Mouse (Mus musculus) limb, embryonic 10.5 days (tissue): ENCODE results near the gene Pfkfb4. TPM values are rescaled to one million over a fixed set of nuclear protein-coding genes. Genes with fewer than 3 reads are reported as not detected.

ENCODE experiments used
- DNase-seq: peaks from one replicate; pipeline ENCODE4 v3.0.0-alpha.2; 2017; ENCODE audit warnings: low spot score
- H3K27ac ChIP-seq: fragments of 300-500 bp; sonication (generic); 2 replicates; pipeline ENCODE4 v1.5.1; 2016; ENCODE audit warnings: mild to moderate bottlenecking
- H3K27me3 ChIP-seq: fragments of 300-500 bp; sonication (generic); 2 replicates; pipeline ENCODE4 v1.6.1; 2016; ENCODE audit warnings: low read depth, mild to moderate bottlenecking; ENCODE audit not compliant: poor library complexity, severe bottlenecking
- H3K36me3 ChIP-seq: fragments of 300-500 bp; sonication (generic); 2 replicates; pipeline ENCODE4 v1.6.1; 2016; ENCODE audit warnings: mild to moderate bottlenecking, moderate library complexity
- H3K4me1 ChIP-seq: fragments of 300-500 bp; sonication (generic); 2 replicates; pipeline ENCODE4 v1.6.1; 2016
- H3K4me3 ChIP-seq: fragments of 300-500 bp; sonication (generic); 2 replicates; pipeline ENCODE4 v1.5.1; 2016; ENCODE audit warnings: mild to moderate bottlenecking, moderate library complexity
- H3K9me3 ChIP-seq: fragments of 300-500 bp; sonication (generic); replicated peaks from 2 replicates; pipeline ENCODE4 v1.6.1; 2016; ENCODE audit warnings: mild to moderate bottlenecking
- WGBS: fragments of 180-500 bp; shearing (Covaris S2); methylation state at CpG from one replicate; pipeline ENCODE4 v1.1.7; 2016; 5-methylcytosine and 5-hydroxymethylcytosine counted together
- polyA plus RNA-seq: library from polyadenylated mRNA; unstranded; fragments of >200 nt; fragmentation: Nextera tagmentation; extraction: Ambion mirVana; gene quantifications from 2 replicates; pipeline ENCODE4 v1.2.1, GENCODE M21; 2016

Pfkfb4 gene
- polyA plus RNA-seq, 1 experiment from 2014 or later = 14.6 TPM

DNA sequence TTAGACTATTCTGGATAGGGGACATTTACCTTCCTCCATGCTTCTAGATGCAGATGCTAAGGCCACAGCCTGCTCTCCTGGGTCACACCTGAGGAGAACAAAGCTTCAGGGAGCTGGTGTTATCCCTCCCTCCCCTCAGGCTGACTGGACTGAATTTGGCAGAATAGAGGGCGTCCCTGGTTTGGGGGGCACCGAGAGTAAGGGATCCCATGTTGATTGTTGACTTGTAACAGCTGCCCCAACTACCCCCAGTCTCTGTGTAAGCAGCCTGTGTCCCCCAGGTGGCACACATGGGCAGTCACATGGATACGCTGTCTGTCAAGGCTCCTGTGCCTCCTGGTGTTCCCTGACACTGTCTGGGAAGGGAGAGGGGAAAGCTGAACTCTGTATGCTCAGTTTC lies 36.8 kb downstream of the Pfkfb4 start:
- H3K9me3 ChIP-seq = no peaks in the 10 kb centered on the region
- no peak overlapping the region for H3K27ac ChIP-seq
- no peaks in the 10 kb centered on the region for H3K27me3 ChIP-seq
- H3K4me3 ChIP-seq = no peak overlapping the region
- WGBS = 82% methylated on average over 3 of the region's 3 CpGs
- no peak for DNase-seq
- H3K4me1 ChIP-seq = no peaks in the 10 kb centered on the region
- 0 out of 2 replicates have a peak, but pooled peaks cover 2% of the 10 kb centered on the region for H3K36me3 ChIP-seq

DNA sequence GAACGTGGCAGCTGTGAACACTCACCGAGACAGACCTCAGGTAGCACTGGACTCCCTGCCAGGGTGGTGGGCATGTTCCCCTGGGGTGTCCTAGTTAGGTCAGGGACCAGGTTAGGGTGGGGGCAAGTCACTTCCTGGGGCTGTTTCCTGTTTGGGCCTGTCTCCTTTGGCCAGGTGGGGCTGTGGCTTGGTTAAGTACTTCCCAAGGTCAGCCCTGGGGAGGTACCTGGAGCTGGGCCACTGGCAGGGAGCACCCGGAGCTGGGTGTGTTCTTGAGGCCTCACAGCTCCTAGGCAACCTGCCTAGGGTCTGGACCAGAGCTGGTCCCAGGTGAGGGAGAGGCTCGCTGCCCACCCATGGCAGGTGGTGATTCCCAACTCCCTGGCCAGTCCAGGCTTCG lies 37.3 kb downstream of the Pfkfb4 start:
- Histone ChIP-seq H3K27ac (no peak overlapping the region), H3K4me3 (no peak overlapping the region), H3K27me3 (no peaks in the 10 kb centered on the region), H3K9me3 (no peaks in the 10 kb centered on the region), H3K4me1 (no peaks in the 10 kb centered on the region), H3K36me3 (0 out of 2 replicates have a peak, but pooled peaks cover 2% of the 10 kb centered on the region)
- DNase-seq = no peak
- 81% methylated on average over 5 of the region's 5 CpGs for WGBS

DNA sequence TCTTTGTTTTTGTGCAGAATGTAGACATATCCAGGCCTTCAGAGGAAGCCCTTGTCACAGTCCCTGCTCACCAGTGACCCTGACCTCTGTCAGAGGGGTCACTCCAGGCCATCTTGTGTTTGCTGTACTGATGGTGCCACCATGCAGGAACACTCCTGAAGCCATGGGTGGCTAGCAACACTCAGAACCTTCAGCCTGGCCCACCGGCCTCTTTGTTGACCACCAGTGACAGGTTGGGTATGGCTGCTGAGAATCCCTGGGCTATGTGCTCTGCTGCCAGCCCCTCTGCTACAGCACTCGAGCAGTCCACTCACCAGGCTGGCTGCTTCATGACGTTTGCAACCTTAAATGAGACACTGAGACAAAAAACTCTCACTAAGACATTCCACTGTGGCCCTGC lies 38.7 kb downstream of the Pfkfb4 start:
- Histone ChIP-seq H3K27ac (peak overlapping the region; percentile 8; the same call in 1 of the 2 replicates), H3K9me3 (no peaks in the 10 kb centered on the region)
- whole genome bisulfite sequencing = 85% methylated on average over 3 of the region's 3 CpGs

DNA sequence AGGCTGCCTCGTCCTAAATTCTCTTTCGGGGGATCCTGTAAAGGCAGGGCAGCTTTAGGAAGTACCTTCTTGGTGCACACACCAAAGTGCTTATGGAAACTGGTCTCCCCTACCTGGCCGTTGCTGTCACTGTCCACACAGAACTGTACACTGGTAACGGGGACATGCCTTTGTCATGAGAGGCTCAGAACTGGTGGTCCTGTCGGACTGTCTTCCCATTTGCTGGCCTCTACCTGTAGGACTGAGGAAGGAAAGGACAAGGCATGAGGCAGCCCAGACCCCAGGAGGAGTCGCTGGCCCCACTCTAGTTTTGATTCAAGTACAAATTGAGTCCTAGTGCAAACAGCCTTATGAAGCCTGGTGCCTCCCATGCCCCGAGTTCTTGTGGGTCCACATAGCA lies 39.4 kb downstream of the Pfkfb4 start:
- Histone ChIP-seq H3K4me1 (no peaks in the 10 kb centered on the region), H3K9me3 (no peaks in the 10 kb centered on the region), H3K36me3 (0 out of 2 replicates have a peak, but pooled peaks cover 2% of the 10 kb centered on the region), H3K27ac (no peak overlapping the region), H3K4me3 (no peak overlapping the region), H3K27me3 (no peaks in the 10 kb centered on the region)
- DNase-seq = no peak
- WGBS = 95% methylated on average over 7 of the region's 7 CpGs

More for the DNA sequence above, 38.7 kb downstream of the Pfkfb4 start:
- H3K36me3 ChIP-seq = 0 out of 2 replicates have a peak, but pooled peaks cover 2% of the 10 kb centered on the region
- H3K27me3 ChIP-seq = no peaks in the 10 kb centered on the region
- no peaks in the 10 kb centered on the region for H3K4me1 ChIP-seq
- no peak for DNase-seq
- H3K4me3 ChIP-seq = no peak overlapping the region

DNA sequence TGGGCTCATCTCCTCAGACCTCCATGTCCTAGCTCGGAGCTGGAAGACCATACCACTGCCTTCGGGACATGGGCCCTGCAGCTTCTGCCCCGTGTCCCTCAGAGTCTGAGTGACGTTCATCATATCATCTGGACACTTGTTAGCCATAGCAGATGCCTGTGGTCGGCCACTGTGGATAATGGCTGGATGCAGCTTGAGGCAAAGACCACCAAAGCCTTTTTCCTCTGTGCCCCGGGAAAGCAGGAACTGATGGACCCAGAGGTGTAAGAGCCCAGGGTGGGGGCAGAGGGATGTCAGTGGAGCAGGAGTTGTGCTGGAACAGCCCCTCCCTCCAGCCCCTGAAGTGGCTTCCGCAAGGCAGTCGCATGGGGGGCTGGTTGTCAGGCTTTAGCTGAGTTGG lies 40.1 kb downstream of the Pfkfb4 start:
- no peaks in the 10 kb centered on the region for H3K4me1 ChIP-seq
- H3K9me3 ChIP-seq = no peaks in the 10 kb centered on the region
- no peak overlapping the region for H3K27ac ChIP-seq
- DNase-seq = no peak
- WGBS = 83% methylated on average over 8 of the region's 8 CpGs
- H3K36me3 ChIP-seq = 0 out of 2 replicates have a peak, but pooled peaks cover 2% of the 10 kb centered on the region
- no peaks in the 10 kb centered on the region for H3K27me3 ChIP-seq
- no peak overlapping the region for H3K4me3 ChIP-seq

DNA sequence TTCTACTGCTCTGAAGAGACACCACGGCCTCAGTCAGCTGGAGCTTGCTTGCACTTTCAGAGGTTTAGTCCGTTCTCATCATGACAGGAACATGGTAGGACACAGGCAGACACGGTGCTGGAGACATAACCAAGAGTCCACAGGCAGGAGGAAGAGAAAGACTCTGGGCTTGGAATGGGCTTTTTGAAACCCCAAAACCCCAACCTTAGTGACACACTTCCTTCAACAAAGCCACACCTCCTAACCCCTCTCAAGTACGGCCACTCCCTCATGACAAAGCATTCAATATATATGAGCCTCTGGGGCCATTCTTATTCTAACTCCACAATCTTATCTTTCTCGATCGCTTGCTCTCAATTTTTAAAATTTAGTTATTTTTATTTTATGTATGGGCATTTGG lies 40.9 kb downstream of the Pfkfb4 start:
- Histone ChIP-seq H3K36me3 (0 out of 2 replicates have a peak, but pooled peaks cover 2% of the 10 kb centered on the region), H3K4me1 (no peaks in the 10 kb centered on the region), H3K27me3 (no peaks in the 10 kb centered on the region), H3K27ac (no peak overlapping the region), H3K9me3 (no peaks in the 10 kb centered on the region), H3K4me3 (no peak overlapping the region)
- 86% methylated on average over 6 of the region's 6 CpGs for WGBS
- no peak for DNase-seq

DNA sequence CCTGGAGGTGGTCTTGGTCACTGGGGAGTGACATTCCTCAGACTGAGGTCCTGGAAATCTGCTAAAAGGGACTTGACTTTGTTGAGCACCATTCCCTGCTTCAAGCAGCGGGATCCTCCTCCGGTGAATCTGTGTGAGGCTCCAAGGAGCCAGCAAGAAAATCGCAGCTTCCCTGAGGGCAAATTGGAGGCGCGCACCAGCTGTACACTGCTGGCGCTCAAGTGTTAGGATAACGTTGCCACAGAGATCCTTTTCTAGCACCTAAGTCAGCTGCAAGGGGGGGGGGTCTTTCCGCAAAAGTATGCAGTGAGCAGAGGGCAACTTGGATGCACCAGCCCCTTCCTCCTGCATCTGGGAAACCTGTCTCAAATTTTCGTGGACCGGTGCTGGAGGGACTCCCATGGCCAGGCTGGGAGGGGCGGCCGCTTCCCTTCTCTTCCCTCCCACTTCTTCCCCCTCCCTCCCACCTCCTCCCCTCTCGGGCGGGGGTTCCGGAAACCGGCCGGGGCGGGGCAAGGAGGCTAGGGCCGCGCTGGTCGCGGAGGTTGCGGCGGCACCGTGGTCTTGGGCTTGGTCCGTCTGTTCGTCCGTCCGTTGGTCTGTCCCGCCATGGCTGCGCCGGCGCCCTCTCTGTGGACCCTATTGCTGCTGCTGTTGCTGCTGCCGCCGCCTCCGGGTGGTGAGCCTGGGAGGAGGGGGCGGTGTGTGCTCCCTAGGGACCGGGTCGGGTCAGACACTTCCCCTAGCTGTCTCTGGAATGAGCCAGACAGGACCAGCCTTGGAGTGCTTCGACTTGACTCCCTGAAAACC lies 46.7 kb downstream of the Pfkfb4 start, which contains the start of gene Shisa5:
Shisa5 (plus strand) TSS at position 480 of the 810 bp plus-strand sequence.
- no peaks in the 10 kb centered on the region for H3K36me3 ChIP-seq
- peak; percentile 87 for DNase-seq
- under 1% methylated on average over 40 of the region's 40 CpGs for WGBS
- H3K4me1 ChIP-seq = peaks cover 37% of the 10 kb centered on the region
- H3K27ac ChIP-seq = peak within 1 kb of the TSS; percentile 92
- H3K27me3 ChIP-seq = no peaks in the 10 kb centered on the region
- no peaks in the 10 kb centered on the region for H3K9me3 ChIP-seq
- H3K4me3 ChIP-seq = peak within 1 kb of the TSS; percentile 83

DNA sequence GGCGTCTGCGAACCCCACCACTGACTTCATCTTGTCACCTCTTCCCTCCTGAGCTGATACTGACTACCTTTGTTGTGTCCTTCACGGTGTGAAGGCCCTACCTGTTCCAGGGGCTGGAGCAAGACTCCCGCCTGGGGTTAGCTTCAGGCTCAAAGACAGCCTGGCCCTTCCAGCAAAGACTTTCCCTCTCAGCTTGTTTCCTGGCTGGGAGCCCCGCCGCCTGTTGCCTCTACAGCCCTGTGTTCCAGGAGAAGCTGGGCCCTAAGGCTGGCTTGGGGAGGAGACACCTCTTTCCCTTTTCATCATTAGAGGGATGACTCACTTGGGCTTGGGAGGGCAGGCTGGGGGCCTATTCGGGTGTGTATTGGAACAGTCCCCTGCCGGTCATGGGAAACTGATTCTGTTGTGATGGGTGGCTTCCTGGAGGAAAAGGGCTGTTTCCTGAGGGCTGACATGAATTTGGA lies 47.4 kb downstream of the Pfkfb4 start:
- peaks cover 37% of the 10 kb centered on the region for H3K4me1 ChIP-seq
- H3K27me3 ChIP-seq = no peaks in the 10 kb centered on the region
- H3K4me3 ChIP-seq = peak overlapping the region; percentile 83
- 16% methylated on average over 8 of the region's 8 CpGs for WGBS
- no peak for DNase-seq
- no peaks in the 10 kb centered on the region for H3K36me3 ChIP-seq
- H3K27ac ChIP-seq = peak overlapping the region; percentile 92
- H3K9me3 ChIP-seq = no peaks in the 10 kb centered on the region

DNA sequence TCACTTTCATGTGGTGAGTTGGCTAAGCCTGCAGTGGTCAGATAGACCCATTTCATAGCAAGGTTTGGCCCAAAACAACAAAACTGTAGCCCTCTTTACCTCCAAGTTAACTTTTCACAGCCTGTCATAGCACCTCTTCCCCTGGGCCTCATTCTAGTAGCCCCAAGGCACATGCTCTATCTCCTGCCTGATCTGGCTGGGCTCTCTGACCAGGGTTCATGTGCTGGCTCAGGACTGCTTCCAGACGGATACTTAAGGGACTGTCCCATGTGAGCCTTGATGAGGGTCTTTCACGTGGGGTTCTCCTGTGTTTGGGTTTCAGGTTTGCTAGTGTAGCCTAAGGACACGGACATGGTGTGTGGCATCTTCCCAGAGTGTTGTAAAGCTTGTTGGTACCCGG lies 48.1 kb downstream of the Pfkfb4 start:
- Histone ChIP-seq H3K4me1 (peaks cover 37% of the 10 kb centered on the region), H3K9me3 (no peaks in the 10 kb centered on the region), H3K36me3 (no peaks in the 10 kb centered on the region), H3K27me3 (no peaks in the 10 kb centered on the region), H3K27ac (0 out of 2 replicates have a peak overlapping the region, but pooled peaks have one; percentile 92), H3K4me3 (no peak overlapping the region)
- no peak for DNase-seq
- 85% methylated on average over 4 of the region's 4 CpGs for WGBS

DNA sequence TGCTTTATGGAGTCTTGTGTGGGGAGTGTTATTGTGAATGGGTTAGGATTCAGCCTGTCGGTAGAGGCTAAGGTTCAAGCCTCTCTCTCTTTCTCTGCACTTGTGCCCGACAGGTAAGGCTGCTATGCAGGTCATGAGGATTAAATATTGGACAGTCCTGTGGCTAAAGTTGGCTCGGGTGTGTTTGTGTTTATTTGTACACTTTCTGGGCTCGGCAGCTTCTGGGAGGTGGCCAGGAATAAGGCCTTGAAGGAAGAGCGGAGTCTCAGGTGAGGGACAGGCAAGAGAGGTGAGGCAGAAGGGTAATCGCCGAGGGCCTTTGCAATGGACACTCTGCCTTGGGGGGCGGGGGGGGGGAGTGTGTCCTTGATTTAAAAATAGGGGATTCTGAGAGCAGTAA lies 48.6 kb downstream of the Pfkfb4 start:
- Histone ChIP-seq H3K9me3 (no peaks in the 10 kb centered on the region), H3K36me3 (no peaks in the 10 kb centered on the region), H3K27me3 (no peaks in the 10 kb centered on the region), H3K27ac (no peak overlapping the region), H3K4me3 (no peak overlapping the region), H3K4me1 (peaks cover 37% of the 10 kb centered on the region)
- 83% methylated on average over 8 of the region's 8 CpGs for WGBS
- DNase-seq = no peak

DNA sequence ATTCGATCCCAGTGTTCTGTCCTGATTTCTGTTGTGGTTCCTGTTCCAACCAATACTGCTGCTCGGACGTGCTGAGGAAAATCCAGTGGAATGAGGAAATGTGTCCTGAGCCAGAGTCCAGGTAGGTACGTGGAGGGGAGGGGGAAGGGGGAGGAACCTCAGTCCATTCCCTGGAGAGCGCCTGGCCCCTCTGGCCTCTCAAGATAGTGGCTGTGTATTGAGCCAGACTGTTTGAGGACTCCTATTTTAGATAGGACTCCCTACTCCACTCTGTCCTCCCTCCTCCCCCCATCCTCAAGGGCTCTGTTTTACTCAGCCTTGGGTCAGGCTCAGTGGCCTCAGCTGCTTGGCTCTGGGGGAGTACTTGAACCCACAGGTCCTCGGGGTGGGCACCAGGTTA lies 49.3 kb downstream of the Pfkfb4 start:
- Histone ChIP-seq H3K27me3 (no peaks in the 10 kb centered on the region), H3K36me3 (no peaks in the 10 kb centered on the region), H3K27ac (no peak overlapping the region), H3K4me1 (peaks cover 37% of the 10 kb centered on the region), H3K4me3 (no peak overlapping the region), H3K9me3 (no peaks in the 10 kb centered on the region)
- no peak for DNase-seq
- WGBS = 74% methylated on average over 6 of the region's 6 CpGs

DNA sequence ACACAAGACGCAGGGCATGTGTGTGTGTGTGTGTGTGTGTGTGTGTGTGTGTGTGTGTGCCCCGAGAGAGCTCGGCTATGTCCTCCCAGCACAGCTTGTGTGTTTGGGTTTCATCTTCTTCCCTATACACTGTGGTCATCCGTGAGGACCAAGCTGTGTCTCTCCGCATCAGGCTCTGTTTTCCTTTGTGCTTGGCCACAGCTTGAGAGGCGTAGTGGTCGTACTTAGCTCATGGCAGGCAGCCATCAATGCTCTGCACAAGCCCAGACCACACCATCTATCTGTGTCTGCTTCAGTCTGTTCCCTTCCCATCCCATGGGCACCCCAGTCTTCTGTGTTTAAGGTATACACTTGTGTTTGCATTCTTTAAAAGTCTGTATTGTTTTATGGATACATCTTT lies 49.8 kb downstream of the Pfkfb4 start:
- Histone ChIP-seq H3K36me3 (no peaks in the 10 kb centered on the region), H3K9me3 (no peaks in the 10 kb centered on the region), H3K27ac (no peak overlapping the region), H3K27me3 (no peaks in the 10 kb centered on the region), H3K4me3 (no peak overlapping the region), H3K4me1 (peaks cover 37% of the 10 kb centered on the region)
- DNase-seq = no peak
- WGBS = 91% methylated on average over 7 of the region's 7 CpGs

DNA sequence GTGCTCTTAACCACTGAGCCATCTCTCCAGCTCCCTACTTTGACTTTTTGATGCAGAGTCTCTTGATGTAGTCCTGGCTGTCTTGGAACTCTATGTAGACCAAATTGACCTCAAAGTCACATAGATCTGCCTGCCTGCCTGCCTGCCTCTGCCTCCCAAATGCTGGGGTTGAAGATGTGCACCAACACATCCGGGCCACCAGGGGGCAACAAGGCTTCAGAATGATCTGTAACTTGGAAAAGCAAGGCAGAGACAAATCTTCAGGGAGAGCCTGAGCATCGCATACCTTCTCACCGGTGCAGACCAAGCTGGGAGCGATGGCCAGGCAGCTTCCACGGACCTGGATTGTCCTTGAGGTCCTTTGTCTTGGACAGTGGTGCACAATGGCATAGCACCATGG lies 54.7 kb downstream of the Pfkfb4 start:
- H3K36me3 ChIP-seq = peaks cover 19% of the 10 kb centered on the region
- H3K4me3 ChIP-seq = no peak overlapping the region
- peak; percentile 61 for DNase-seq
- 29% methylated on average over 5 of the region's 5 CpGs for WGBS
- H3K4me1 ChIP-seq = no peaks in the 10 kb centered on the region
- no peaks in the 10 kb centered on the region for H3K9me3 ChIP-seq
- no peaks in the 10 kb centered on the region for H3K27me3 ChIP-seq
- H3K27ac ChIP-seq = no peak overlapping the region
